Mouse (Mus musculus) small intestine, adult 2 months (tissue): Measurements from ENCODE around the gene Ncbp2. TPM values are rescaled to one million over a fixed set of nuclear protein-coding genes. Genes with fewer than 3 reads are reported as not detected.
A peak's percentile ranks its signal among the peaks of the same experiment; 100 is the strongest.
"Not testable (repeated sequence)": the region's sequence is repeated elsewhere in the genome, so short reads cannot be mapped to it uniquely, and the experiment has no call there.

Experiments
- H3K27ac ChIP-seq: fragments of 200-500 bp; 2 replicates; pipeline ENCODE4 v1.5.1; 2012; ENCODE audit warnings: low read depth, low read length, control low read depth, inconsistent platforms; ENCODE audit not compliant: insufficient read depth
- H3K27me3 ChIP-seq: fragments of 200-500 bp; 2 replicates; pipeline ENCODE4 v1.6.1; 2012; ENCODE audit warnings: mild to moderate bottlenecking, moderate library complexity, low read length, inconsistent platforms; ENCODE audit not compliant: control insufficient read depth, insufficient read depth
- H3K36me3 ChIP-seq: fragments of 200-500 bp; 2 replicates; pipeline ENCODE4 v1.6.1; 2012; ENCODE audit warnings: mild to moderate bottlenecking, low read length, control low read depth, inconsistent platforms; ENCODE audit not compliant: control insufficient read depth, insufficient read depth
- H3K4me1 ChIP-seq: fragments of 200-500 bp; 2 replicates; pipeline ENCODE4 v1.6.1; 2012; ENCODE audit warnings: low read length, inconsistent platforms, mixed read lengths; ENCODE audit not compliant: control insufficient read depth, insufficient read depth, insufficient read length
- H3K4me3 ChIP-seq: fragments of 200-500 bp; 2 replicates; pipeline ENCODE4 v1.5.1; 2012; ENCODE audit warnings: low read depth, mild to moderate bottlenecking, control low read depth, inconsistent platforms, low read length, moderate library complexity
- CTCF ChIP-seq: fragments of 200-500 bp; IDR thresholded peaks from 2 replicates; pipeline ENCODE4 v1.5.1; 2012; ENCODE audit warnings: low read depth, mild to moderate bottlenecking, control low read depth, inconsistent platforms, low read length, moderate library complexity, mixed read lengths; ENCODE audit not compliant: insufficient replicate concordance, insufficient read length; ENCODE audit errors: extremely low read depth
- POLR2A ChIP-seq: fragments of 200-500 bp; IDR thresholded peaks from 2 replicates; pipeline ENCODE4 v1.6.1; 2012; ENCODE audit warnings: low read depth, mild to moderate bottlenecking, control low read depth, inconsistent platforms, low read length, moderate library complexity
- whole genome bisulfite sequencing: fragments of 180-500 bp; shearing (Covaris S2); methylation state at CpG from one replicate; pipeline ENCODE4 v1.1.7; 2018; 5-methylcytosine and 5-hydroxymethylcytosine counted together
- polyA plus RNA-seq: library from polyadenylated mRNA; depleted of rRNA; stranded (reverse); fragments of >200 nt; gene quantifications from 2 replicates; pipeline ENCODE4 v1.2.3, GENCODE M21; 2012

The Ncbp2 gene
- polyA plus RNA-seq, 1 experiment, result 0.99 TPM

DNA sequence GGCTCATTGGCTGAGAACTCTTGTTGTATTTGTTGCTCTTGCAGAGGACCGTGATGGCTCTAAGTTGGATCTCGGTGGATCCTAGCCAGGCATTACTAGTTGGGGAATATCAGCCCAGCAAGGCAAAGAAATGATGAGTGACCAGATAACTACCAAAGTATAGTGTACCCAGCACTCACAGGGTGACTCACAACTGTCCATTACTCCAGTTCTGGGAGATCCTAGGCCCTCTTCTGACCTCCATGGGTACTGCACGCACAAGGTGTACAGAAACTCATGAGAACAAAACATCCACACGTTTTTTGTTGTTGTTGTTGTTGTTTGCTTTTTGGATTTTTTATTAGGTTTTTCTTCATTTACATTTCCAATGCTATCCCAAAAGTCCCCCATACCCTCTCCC is 11.7 kb upstream of the Ncbp2 start:
- Histone ChIP-seq H3K27me3 (peaks cover 22% of the 10 kb centered on the region), H3K27ac (no peak overlapping the region), H3K36me3 (no peaks in the 10 kb centered on the region), H3K4me1 (peaks cover 11% of the 10 kb centered on the region), H3K4me3 (no peak overlapping the region)
- TF ChIP-seq CTCF, result no peak
- TF ChIP-seq POLR2A, result no peak
- WGBS, result 87% methylated on average over 4 of the region's 4 CpGs

DNA sequence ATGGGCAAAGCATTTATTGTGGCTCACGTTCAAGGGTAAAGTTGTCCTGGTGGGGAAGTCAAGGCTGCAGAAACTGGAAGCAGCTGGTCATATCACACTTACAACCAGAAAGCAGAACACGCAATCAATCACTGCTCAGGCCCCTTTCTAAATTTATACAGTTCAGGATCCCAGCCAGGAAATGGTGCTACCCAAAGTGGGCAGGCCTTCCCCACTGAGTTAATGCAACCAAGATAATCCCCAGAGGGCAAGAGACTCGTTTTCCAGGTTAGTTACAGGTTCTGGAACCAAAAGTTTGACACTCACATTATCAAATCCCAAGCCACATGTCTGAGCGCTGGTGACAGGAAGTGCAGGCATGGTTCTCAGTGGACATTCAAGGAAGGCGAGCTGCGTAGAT is 9.5 kb upstream of the Ncbp2 start:
- Histone ChIP-seq H3K27ac (no peak overlapping the region), H3K4me1 (peaks cover 3% of the 10 kb centered on the region), H3K36me3 (no peaks in the 10 kb centered on the region), H3K27me3 (peaks cover 18% of the 10 kb centered on the region), H3K4me3 (no peak overlapping the region)
- WGBS, result 69% methylated on average over 6 of the region's 6 CpGs
- TF ChIP-seq CTCF, result no peak

GRCm38 (mm10) chr16:31940586-31940985 is 7.7 kb upstream of the Ncbp2 start:
- Histone ChIP-seq H3K36me3 (no peaks in the 10 kb centered on the region), H3K4me3 (no peak overlapping the region), H3K4me1 (no peaks in the 10 kb centered on the region; the same call in 1 of the 2 replicates), H3K27ac (no peak overlapping the region), H3K27me3 (peaks cover 2% of the 10 kb centered on the region)
- WGBS, result 75% methylated on average over 2 of the region's 2 CpGs
- TF ChIP-seq POLR2A (no peak), CTCF (no peak)

DNA sequence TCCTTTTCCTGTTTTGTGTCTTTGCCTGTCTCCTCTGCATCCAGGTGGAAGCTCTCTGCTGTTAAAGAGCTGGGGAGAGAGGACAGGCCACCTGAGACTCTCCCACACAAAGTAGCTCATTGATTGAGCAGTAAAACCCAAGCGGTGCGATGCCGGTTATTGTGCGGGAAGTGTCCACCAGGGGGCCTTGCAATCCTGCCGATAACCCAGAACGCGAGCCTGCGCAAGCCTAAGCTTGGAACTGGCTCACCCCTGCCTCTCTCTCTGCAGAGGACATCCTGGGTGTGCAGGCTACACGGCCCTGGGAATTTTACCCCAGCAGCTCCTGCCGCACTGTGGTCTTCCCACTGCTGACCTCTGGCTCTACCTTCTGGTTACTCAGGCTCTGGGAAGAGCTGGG is 4.3 kb upstream of the Ncbp2 start:
- TF ChIP-seq CTCF (peak; percentile 74), POLR2A (no peak)
- 5% methylated on average over 10 of the region's 10 CpGs for whole genome bisulfite sequencing
- no peaks in the 10 kb centered on the region for H3K36me3 ChIP-seq
- no peak overlapping the region for H3K4me3 ChIP-seq
- H3K27ac ChIP-seq, result no peak overlapping the region
- H3K27me3 ChIP-seq, result no peaks in the 10 kb centered on the region
- peaks cover 6% of the 10 kb centered on the region for H3K4me1 ChIP-seq

DNA sequence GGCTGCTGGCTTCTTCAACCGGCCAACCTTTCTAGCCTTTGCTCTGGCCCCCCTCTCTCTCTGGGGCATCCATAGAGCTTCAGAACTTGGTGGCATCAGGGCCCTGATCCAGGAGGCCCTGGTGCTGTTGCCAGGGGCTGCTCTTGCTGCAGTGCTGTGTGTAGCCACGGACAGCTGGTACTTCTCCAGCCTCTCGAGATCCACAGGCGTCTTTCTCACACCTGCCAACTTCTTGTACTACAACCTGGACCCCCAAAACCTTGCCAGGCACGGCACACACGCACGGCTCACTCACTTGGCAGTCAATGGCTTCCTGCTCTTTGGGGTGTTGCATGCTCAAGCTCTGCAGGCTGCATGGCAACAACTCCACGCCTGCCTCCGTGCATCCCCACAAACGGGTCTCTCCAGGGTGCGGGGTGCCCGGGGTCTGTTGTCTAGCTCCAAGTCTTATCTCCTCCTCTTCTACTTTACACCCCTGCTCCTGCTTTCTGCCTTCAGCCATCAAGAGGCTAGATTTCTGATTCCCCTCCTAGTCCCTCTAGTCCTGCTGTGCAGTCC is 3.5 kb upstream of the Ncbp2 start:
- Histone ChIP-seq H3K27ac (no peak overlapping the region), H3K27me3 (no peaks in the 10 kb centered on the region), H3K4me3 (no peak overlapping the region), H3K36me3 (no peaks in the 10 kb centered on the region), H3K4me1 (peaks cover 6% of the 10 kb centered on the region)
- 93% methylated on average over 12 of the region's 12 CpGs for WGBS
- TF ChIP-seq CTCF (no peak), POLR2A (no peak)

- H3K4me3 ChIP-seq, result no peak overlapping the region
- 82% methylated on average over 6 of the region's 6 CpGs for WGBS
- no peaks in the 10 kb centered on the region for H3K27me3 ChIP-seq
- H3K4me1 ChIP-seq, result peaks cover 6% of the 10 kb centered on the region
- no peak for TF ChIP-seq POLR2A
- no peak for TF ChIP-seq CTCF
- H3K36me3 ChIP-seq, result no peaks in the 10 kb centered on the region
- no peak overlapping the region for H3K27ac ChIP-seq
These were observed 2.9 kb upstream of the Ncbp2 start for GRCm38 (mm10) chr16:31945372-31945771.

- not testable (repeated sequence) for H3K36me3 ChIP-seq, H3K4me1 ChIP-seq, H3K27me3 ChIP-seq, H3K4me3 ChIP-seq, H3K27ac ChIP-seq
- WGBS, result 78% methylated on average over 6 of the region's 6 CpGs
These were observed 2.3 kb upstream of the Ncbp2 start for GRCm38 (mm10) chr16:31945986-31946385.

- Histone ChIP-seq H3K27ac (no peak overlapping the region), H3K4me3 (peak overlapping the region; percentile 78; the same call in 1 of the 2 replicates), H3K36me3 (peaks cover 1% of the 10 kb centered on the region; the same call in 1 of the 2 replicates), H3K4me1 (peaks cover 6% of the 10 kb centered on the region), H3K27me3 (no peaks in the 10 kb centered on the region)
- WGBS, result 11% methylated on average over 8 of the region's 8 CpGs
- no peak for TF ChIP-seq CTCF
- TF ChIP-seq POLR2A, result no peak
These were observed 980 bp upstream of the Ncbp2 start for GRCm38 (mm10) chr16:31947333-31947732.
